Mouse (Mus musculus) lung, postnatal 4 days (tissue): ENCODE measurements at regions not wholly inside any gene's neighbourhood (a gene's known extent, or its start where the extent isn't known, plus 50 kb on each side); places are given as distances from the start of the nearest gene placed in this dataset.
"Not testable (repeated sequence)": the region's sequence is repeated elsewhere in the genome, so short reads cannot be mapped to it uniquely, and the experiment has no call there.

ENCODE experiments used
- DNase-seq, 2 experiments: peaks; one replicate each; pipeline ENCODE4 v3.0.0; 2021

DNA sequence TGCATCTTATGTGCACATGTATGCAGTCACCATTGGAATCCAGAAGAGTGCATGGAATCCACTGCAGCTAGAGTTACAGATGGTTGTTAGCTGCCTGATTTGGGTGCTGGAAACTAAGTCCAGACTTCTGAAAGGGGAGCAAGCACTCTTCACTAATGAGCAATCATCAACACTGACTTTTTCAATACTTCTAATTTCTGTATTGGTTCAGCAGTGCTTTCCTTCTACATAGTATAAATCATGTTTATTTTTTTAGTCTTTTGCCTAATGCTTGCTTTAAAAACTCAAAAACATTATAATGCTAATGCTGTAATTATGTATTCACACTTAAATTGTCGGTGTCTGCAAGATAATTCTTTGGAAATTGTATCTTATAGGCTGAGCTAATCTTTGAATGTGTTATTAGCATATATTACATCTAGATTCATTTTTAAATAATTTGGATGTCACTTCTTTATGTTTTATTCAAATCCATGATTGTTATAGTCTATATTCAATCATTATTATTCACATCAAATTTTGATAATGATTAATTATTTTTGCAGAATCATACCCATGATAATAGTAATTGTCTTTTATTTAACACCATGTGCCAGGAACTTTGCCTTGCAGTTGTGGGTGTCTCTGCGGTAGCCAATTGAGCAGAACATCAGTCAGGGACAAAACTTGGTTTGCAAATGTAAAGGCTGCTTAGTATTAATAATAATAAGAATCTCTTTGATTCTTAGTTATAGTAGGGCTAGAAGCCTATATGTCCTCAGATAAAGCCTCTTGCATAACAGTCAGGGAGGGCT, 172.7 kb upstream of the Cntnap5b start:
- DNase-seq = no peak

DNA sequence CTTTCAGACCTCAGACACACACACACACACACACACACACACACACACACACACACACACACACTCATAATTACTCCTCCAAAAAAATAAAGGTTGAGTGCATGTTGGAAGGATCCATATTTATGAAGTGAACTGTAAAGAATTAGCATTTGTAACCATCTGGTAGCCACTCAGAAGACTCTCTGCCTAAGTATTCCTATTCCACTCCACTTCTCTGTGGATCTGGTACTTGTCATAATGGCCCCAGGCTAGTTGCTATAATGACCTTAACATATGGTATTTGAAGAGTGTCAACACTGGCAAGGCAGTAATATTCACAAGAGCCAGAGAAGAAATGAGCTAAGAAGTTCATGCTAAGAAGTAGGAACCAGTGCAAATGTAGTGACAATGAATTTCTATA, 167.4 kb upstream of the Cntnap5b start:
- DNase-seq = no peak

DNA sequence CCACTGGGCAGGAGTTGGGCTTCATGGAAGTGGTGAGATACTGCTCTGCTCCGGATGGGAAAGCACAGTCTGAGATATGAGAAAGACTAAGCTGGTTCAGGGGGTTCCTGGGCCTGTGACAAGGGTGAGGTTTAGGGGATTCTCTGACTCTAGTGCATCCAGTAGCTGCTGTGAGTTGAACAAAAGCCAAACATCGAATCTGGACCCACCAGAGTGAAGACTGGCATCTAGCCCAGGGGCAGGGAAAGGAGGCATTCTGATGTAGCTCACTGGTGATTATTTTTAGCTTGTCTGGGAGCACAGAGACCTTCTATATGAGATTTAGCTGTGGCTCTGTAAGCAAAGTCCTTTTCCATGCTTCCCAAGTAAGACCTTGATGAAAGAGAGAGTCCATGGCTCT, 153.3 kb upstream of the Cntnap5b start:
- no peak for DNase-seq

DNA sequence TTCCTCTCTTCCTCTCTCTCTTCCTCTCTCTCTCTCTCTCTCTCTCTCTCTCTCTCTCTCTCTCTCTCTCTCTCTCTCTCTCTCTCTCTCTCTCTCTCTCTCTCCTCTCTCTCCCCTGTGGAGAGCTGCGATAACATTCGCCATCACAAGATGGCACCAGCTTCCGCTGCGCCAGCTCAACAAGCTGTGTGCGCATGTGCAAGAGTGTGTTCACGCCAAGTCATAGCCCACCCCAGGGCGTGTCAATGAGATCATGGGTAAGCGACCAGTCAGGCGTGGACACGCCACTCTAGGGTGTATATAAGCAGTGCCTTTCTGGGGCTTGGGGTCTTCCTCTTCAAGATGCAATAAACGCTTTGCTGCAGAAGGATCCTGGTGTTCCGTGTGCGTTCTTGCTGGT, 141.6 kb upstream of the Cntnap5b start:
- not testable (repeated sequence) for DNase-seq

DNA sequence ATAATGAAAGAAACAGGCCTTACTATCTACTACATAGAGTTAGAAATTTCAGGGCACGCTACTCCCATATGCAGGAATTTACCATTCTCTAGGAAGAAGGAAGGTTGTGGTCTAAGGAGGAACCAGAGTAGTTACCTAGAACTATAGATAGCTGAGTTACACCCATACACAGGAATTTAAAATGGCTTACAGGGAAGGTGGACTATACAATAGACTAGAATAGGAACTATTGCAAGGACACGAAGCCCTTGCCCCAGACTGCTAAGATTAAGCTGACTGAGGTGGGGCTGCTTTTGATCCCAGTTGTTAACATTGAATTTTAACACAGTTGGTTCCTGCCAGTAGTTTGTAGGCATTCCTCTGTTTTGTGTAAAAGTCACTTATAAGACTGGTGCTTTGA, 108.9 kb upstream of the Cntnap5b start:
- no peak for DNase-seq

DNA sequence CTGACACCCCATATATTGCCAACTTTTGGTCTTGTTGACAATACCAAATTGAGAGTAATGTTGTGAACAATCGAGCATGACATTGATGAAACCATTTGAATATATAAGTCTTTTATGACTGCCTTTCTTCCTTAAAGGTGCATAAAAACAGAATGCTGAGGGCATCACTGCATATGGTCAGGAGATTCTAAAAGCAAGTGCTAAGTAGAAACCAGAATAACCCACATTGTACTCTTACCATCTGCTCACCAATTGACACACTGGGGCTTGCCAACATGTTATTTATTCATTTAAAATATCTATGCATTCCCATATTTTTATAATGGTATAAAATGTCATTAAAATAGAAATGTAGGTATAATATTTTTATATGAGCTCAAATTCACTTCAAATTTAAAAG, 92.6 kb upstream of the Cntnap5b start:
- no peak for DNase-seq

DNA sequence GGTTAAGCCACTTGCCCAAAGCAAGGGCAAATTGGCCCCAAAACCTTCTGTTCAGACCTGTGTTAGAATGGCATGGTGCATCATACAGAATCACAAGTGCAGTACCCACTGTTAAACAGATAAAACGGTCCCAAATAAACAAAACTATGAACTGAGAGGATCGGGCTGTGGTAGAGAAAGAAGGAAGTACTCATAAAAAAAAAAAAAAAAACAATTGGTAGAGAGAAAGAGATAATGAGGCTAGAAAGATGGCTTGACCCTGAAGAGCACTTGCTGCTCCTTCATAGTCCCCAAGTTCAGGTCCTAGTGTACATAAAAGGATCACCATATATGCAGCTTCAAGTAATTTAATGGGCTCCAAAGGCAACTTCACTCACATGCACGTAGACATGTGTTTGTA, 75.5 kb upstream of the Cntnap5b start:
- no peak for DNase-seq

DNA sequence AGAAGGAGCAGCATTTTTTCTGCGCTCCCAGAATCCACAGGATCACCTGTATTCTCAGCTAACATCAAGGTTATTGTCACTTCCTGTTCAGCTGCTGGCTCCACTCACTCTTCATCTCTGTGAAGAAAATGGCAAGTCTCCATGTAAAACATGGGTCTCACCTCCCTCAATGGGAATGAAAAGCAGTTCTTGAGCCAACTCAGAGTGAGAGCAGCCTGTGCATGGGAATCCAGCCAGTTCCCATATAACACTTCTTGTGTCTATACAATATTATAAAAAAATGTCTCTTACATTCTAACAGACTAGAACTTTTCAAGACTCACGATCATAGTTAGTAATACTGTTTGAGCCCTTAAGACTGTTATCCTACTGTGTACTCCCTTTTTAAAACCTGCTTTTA, 57.7 kb upstream of the Cntnap5b start:
- DNase-seq = no peak

DNA sequence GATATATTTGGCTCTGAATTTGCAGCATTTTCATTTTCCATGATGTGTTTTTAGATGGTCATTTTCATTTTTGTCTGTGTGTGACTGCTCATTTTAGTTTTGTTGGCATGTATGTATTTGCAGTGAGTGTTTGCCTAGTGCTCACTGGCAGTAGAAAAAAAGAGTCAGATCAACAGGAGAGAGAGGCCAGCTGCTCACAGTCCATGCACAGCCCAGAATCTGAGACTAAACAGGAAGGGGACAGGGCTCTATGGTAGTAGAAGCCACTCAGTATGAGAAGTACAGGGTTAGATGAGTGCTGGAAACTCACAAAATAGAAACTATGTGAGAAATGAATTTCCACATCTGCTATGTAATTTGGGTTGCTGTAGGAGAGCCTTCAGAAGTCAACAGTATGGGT, 56.3 kb upstream of the Cntnap5b start:
- DNase-seq = peak in 1 of 2 experiments; percentile 27
